Mouse (Mus musculus) MEL (cell line): ENCODE data around the gene Per1. TPM values are rescaled to one million over a fixed set of nuclear protein-coding genes. Genes with fewer than 3 reads are reported as not detected.

Experiments used
- DNase-seq: peaks from one replicate; pipeline ENCODE4 v3.0.0; 2011; ENCODE audit warnings: low read depth, low spot score
- H3K27ac ChIP-seq: 2 replicates; pipeline ENCODE4 v1.5.1; 2012; ENCODE audit warnings: low read depth, mild to moderate bottlenecking, control low read depth, low read length, moderate library complexity; ENCODE audit not compliant: control insufficient read depth
- H3K27me3 ChIP-seq, 2 experiments: fragments of 150-350 bp in 1 of 2; sonication (generic) in 1 of 2; 2 replicates each; pipeline ENCODE4 v1.6.1; 2012; ENCODE audit warnings: low read length in 2 of 2, mild to moderate bottlenecking in 2 of 2, improper control_type of control experiment in 1 of 2, moderate library complexity in 1 of 2; ENCODE audit not compliant: insufficient read depth in 2 of 2, control insufficient read depth in 1 of 2
- H3K36me3 ChIP-seq, 2 experiments: 2 replicates each; pipeline ENCODE4 v1.6.1; 2012 to 2014; ENCODE audit warnings: low read length in 2 of 2, improper control_type of control experiment in 1 of 2, inconsistent platforms in 1 of 2, mild to moderate bottlenecking in 1 of 2; ENCODE audit not compliant: insufficient read depth in 2 of 2, control insufficient read depth in 1 of 2
- H3K4me1 ChIP-seq, 2 experiments: fragments of 150-350 bp in 1 of 2; sonication (generic) in 1 of 2; 2 replicates each; pipeline ENCODE4 v1.6.1; 2012; ENCODE audit warnings: low read length in 2 of 2, improper control_type of control experiment in 1 of 2, mild to moderate bottlenecking in 1 of 2; ENCODE audit not compliant: insufficient read depth in 2 of 2, control insufficient read depth in 1 of 2
- H3K4me3 ChIP-seq, 2 experiments: fragments of 150-350 bp in 1 of 2; sonication (generic) in 1 of 2; 2 replicates each; pipeline ENCODE4 v1.5.1; 2012; ENCODE audit warnings: low read depth in 2 of 2, low read length in 2 of 2, mild to moderate bottlenecking in 2 of 2, moderate library complexity in 2 of 2, control low read depth in 1 of 2, improper control_type of control experiment in 1 of 2; ENCODE audit not compliant: control insufficient read depth in 1 of 2, insufficient read depth in 1 of 2
- H3K79me2 ChIP-seq: 2 replicates; pipeline ENCODE4 v1.6.1; 2012; ENCODE audit warnings: mild to moderate bottlenecking, low read length, moderate library complexity; ENCODE audit not compliant: control insufficient read depth, poor library complexity, insufficient read depth
- H3K9ac ChIP-seq: 2 replicates; pipeline ENCODE4 v1.6.1; 2012; ENCODE audit warnings: low read depth, mild to moderate bottlenecking, control low read depth, low read length, moderate library complexity; ENCODE audit not compliant: control insufficient read depth, poor library complexity, severe bottlenecking
- H3K9me3 ChIP-seq: fragments of 150-350 bp; sonication (generic); replicated peaks from 2 replicates; pipeline ENCODE4 v1.6.1; 2012; ENCODE audit warnings: mild to moderate bottlenecking, low read length, improper control_type of control experiment, moderate library complexity; ENCODE audit not compliant: insufficient read depth
- BHLHE40 ChIP-seq: IDR thresholded peaks from 2 replicates; pipeline ENCODE4 v1.6.1; 2012; ENCODE audit warnings: low read depth, mild to moderate bottlenecking, inconsistent platforms, low read length, improper control_type of control experiment, borderline replicate concordance
- CHD1 ChIP-seq: IDR thresholded peaks from 2 replicates; pipeline ENCODE4 v1.6.1; 2012; ENCODE audit warnings: low read depth, mild to moderate bottlenecking, inconsistent platforms, low read length, improper control_type of control experiment
- CHD2 ChIP-seq: IDR thresholded peaks from 2 replicates; pipeline ENCODE4 v1.6.1; 2011; ENCODE audit warnings: low read length, improper control_type of control experiment
- CTCF ChIP-seq, 3 experiments: IDR thresholded peaks in 2 of 3; conservative IDR thresholded peaks in 1 of 3; 2 replicates each; pipeline ENCODE4 v1.5.1; 2011 to 2012; ENCODE audit warnings: low read length in 3 of 3, low read depth in 2 of 3, mild to moderate bottlenecking in 2 of 3, improper control_type of control experiment in 1 of 3, inconsistent platforms in 1 of 3, mixed read lengths in 1 of 3, moderate library complexity in 1 of 3; ENCODE audit not compliant: control insufficient read depth in 1 of 3, insufficient read depth in 1 of 3, poor library complexity in 1 of 3, severe bottlenecking in 1 of 3
- E2F4 ChIP-seq: IDR thresholded peaks from 2 replicates; pipeline ENCODE4 v1.6.1; 2011; ENCODE audit warnings: low read depth, low read length, improper control_type of control experiment, borderline replicate concordance
- ELF1 ChIP-seq: IDR thresholded peaks from 2 replicates; pipeline ENCODE4 v1.6.1; 2014; ENCODE audit warnings: low read depth, mild to moderate bottlenecking, inconsistent platforms, low read length, improper control_type of control experiment, moderate library complexity
- EP300 ChIP-seq, 2 experiments: IDR thresholded peaks; 2 replicates each; pipeline ENCODE4 v1.6.1; 2011; ENCODE audit warnings: improper control_type of control experiment in 2 of 2, low read length in 2 of 2, low read depth in 1 of 2, mild to moderate bottlenecking in 1 of 2
- GABPA ChIP-seq: IDR thresholded peaks from 2 replicates; pipeline ENCODE4 v1.6.1; 2012; ENCODE audit warnings: low read depth, mild to moderate bottlenecking, inconsistent platforms, low read length, improper control_type of control experiment, moderate library complexity
- GATA1 ChIP-seq: IDR thresholded peaks from 2 replicates; pipeline ENCODE4 v1.6.1; 2011; ENCODE audit warnings: low read depth, low read length, improper control_type of control experiment
- HCFC1 ChIP-seq: IDR thresholded peaks from 2 replicates; pipeline ENCODE4 v1.6.1; 2012; ENCODE audit warnings: low read depth, mild to moderate bottlenecking, inconsistent platforms, low read length, improper control_type of control experiment, moderate library complexity
- JUND ChIP-seq: IDR thresholded peaks from 2 replicates; pipeline ENCODE4 v1.6.1; 2011; ENCODE audit warnings: low read depth, mild to moderate bottlenecking, improper control_type of control experiment, low read length
- KAT2A ChIP-seq: conservative IDR thresholded peaks from 2 replicates; pipeline ENCODE4 v1.6.1; 2012; ENCODE audit warnings: low read depth, low read length, improper control_type of control experiment, inconsistent platforms
- MAFK ChIP-seq: IDR thresholded peaks from 2 replicates; pipeline ENCODE4 v1.6.1; 2011; ENCODE audit warnings: low read depth, mild to moderate bottlenecking, low read length, improper control_type of control experiment, borderline replicate concordance
- MAX ChIP-seq: IDR thresholded peaks from 2 replicates; pipeline ENCODE4 v1.6.1; 2011; ENCODE audit warnings: low read length, improper control_type of control experiment
- MAZ ChIP-seq: IDR thresholded peaks from 2 replicates; pipeline ENCODE4 v1.6.1; 2012; ENCODE audit warnings: low read depth, mild to moderate bottlenecking, inconsistent platforms, low read length, improper control_type of control experiment
- MEF2A ChIP-seq: IDR thresholded peaks from 2 replicates; pipeline ENCODE4 v1.6.1; 2014; ENCODE audit warnings: low read depth, mild to moderate bottlenecking, inconsistent platforms, low read length, improper control_type of control experiment; ENCODE audit not compliant: poor library complexity, insufficient replicate concordance, severe bottlenecking; ENCODE audit errors: extremely low read depth
- MXI1 ChIP-seq: IDR thresholded peaks from 2 replicates; pipeline ENCODE4 v1.6.1; 2011; ENCODE audit warnings: mild to moderate bottlenecking, low read depth, low read length, improper control_type of control experiment
- MYC ChIP-seq: IDR thresholded peaks from 2 replicates; pipeline ENCODE4 v1.6.1; 2011; ENCODE audit warnings: low read depth, mild to moderate bottlenecking, low read length, improper control_type of control experiment, moderate library complexity
- NRF1 ChIP-seq: IDR thresholded peaks from 2 replicates; pipeline ENCODE4 v1.6.1; 2014; ENCODE audit warnings: low read depth, mild to moderate bottlenecking, inconsistent platforms, low read length, improper control_type of control experiment, moderate library complexity; ENCODE audit not compliant: poor library complexity, insufficient read depth, severe bottlenecking
- POLR2A ChIP-seq, 2 experiments: IDR thresholded peaks; 2 replicates each; pipeline ENCODE4 v1.6.1; 2011 to 2012; ENCODE audit warnings: low read length in 2 of 2, mild to moderate bottlenecking in 2 of 2, control low read depth in 1 of 2, improper control_type of control experiment in 1 of 2, low read depth in 1 of 2, moderate library complexity in 1 of 2; ENCODE audit not compliant: control insufficient read depth in 1 of 2, insufficient read depth in 1 of 2, poor library complexity in 1 of 2
- POLR2AphosphoS2 ChIP-seq: IDR thresholded peaks from 2 replicates; pipeline ENCODE4 v1.6.1; 2011; ENCODE audit warnings: low read length, improper control_type of control experiment
- POLR2AphosphoS5 ChIP-seq: IDR thresholded peaks from 2 replicates; pipeline ENCODE4 v1.6.1; 2012; ENCODE audit warnings: low read depth, borderline replicate concordance, mild to moderate bottlenecking, inconsistent platforms, low read length, moderate library complexity, mixed read lengths
- RAD21 ChIP-seq: IDR thresholded peaks from 2 replicates; pipeline ENCODE4 v1.6.1; 2011; ENCODE audit warnings: mild to moderate bottlenecking, low read depth, low read length, improper control_type of control experiment
- RCOR1 ChIP-seq: IDR thresholded peaks from 2 replicates; pipeline ENCODE4 v1.6.1; 2012; ENCODE audit warnings: low read depth, mild to moderate bottlenecking, inconsistent platforms, low read length, improper control_type of control experiment
- SIN3A ChIP-seq: IDR thresholded peaks from 2 replicates; pipeline ENCODE4 v1.6.1; 2012; ENCODE audit warnings: low read length, improper control_type of control experiment, inconsistent platforms
- SMC3 ChIP-seq: IDR thresholded peaks from 2 replicates; pipeline ENCODE4 v1.6.1; 2011; ENCODE audit warnings: low read depth, low read length, improper control_type of control experiment
- TAL1 ChIP-seq: IDR thresholded peaks from 2 replicates; pipeline ENCODE4 v1.6.1; 2012; ENCODE audit warnings: mild to moderate bottlenecking, inconsistent platforms, low read length, moderate library complexity, mixed read lengths
- TBP ChIP-seq: IDR thresholded peaks from 2 replicates; pipeline ENCODE4 v1.8.0; 2011; ENCODE audit warnings: low read depth, low read length, improper control_type of control experiment
- TCF12 ChIP-seq: IDR thresholded peaks from 2 replicates; pipeline ENCODE4 v1.6.1; 2014; ENCODE audit warnings: low read depth, mild to moderate bottlenecking, inconsistent platforms, low read length, improper control_type of control experiment, moderate library complexity
- UBTF ChIP-seq: IDR thresholded peaks from 2 replicates; pipeline ENCODE4 v1.6.1; 2012; ENCODE audit warnings: low read depth, mild to moderate bottlenecking, inconsistent platforms, low read length, improper control_type of control experiment, moderate library complexity, borderline replicate concordance; ENCODE audit not compliant: insufficient read depth
- USF1 ChIP-seq: IDR thresholded peaks from 2 replicates; pipeline ENCODE4 v1.6.1; 2014; ENCODE audit warnings: low read depth, mild to moderate bottlenecking, inconsistent platforms, low read length, improper control_type of control experiment, moderate library complexity
- USF2 ChIP-seq, 2 experiments: IDR thresholded peaks; 2 replicates each; pipeline ENCODE4 v1.6.1; 2011 to 2012; ENCODE audit warnings: improper control_type of control experiment in 2 of 2, low read length in 2 of 2, borderline replicate concordance in 1 of 2, inconsistent platforms in 1 of 2, low read depth in 1 of 2, mild to moderate bottlenecking in 1 of 2; ENCODE audit not compliant: insufficient read depth in 1 of 2
- ZC3H11A ChIP-seq: IDR thresholded peaks from 2 replicates; pipeline ENCODE4 v1.6.1; 2012; ENCODE audit warnings: low read depth, mild to moderate bottlenecking, inconsistent platforms, low read length, improper control_type of control experiment
- ZKSCAN1 ChIP-seq: IDR thresholded peaks from 2 replicates; pipeline ENCODE4 v1.6.1; 2012; ENCODE audit warnings: low read depth, mild to moderate bottlenecking, inconsistent platforms, low read length, improper control_type of control experiment, moderate library complexity
- ZMIZ1 ChIP-seq: IDR thresholded peaks from 2 replicates; pipeline ENCODE4 v1.6.1; 2012; ENCODE audit warnings: low read depth, mild to moderate bottlenecking, inconsistent platforms, low read length, improper control_type of control experiment, moderate library complexity
- ZNF384 ChIP-seq: IDR thresholded peaks from 2 replicates; pipeline ENCODE4 v1.6.1; 2012; ENCODE audit warnings: low read depth, mild to moderate bottlenecking, inconsistent platforms, low read length, improper control_type of control experiment
- polyA plus RNA-seq, 2 experiments: library from polyadenylated mRNA; stranded (reverse) in 1 of 2; unstranded in 1 of 2; fragments of >175 nt in 1 of 2; fragments of >200 nt in 1 of 2; gene quantifications; 2 replicates each; pipeline versions ENCODE4 v1.2.1 to v1.2.4; 2012; ENCODE audit warnings: low replicate concordance in 2 of 2, low read depth in 1 of 2; ENCODE audit not compliant: insufficient read length in 2 of 2, insufficient read depth in 1 of 2, missing spikeins in 1 of 2
- total RNA-seq: library from RNA; depleted of rRNA; stranded (reverse); fragments of 300-350 nt; gene quantifications from 2 replicates; pipeline ENCODE4 v1.2.3, GENCODE M21; 2012

The Per1 gene
- total and polyA plus RNA-seq, 3 experiments = 4.5 to 34.9 TPM; not detected in 1

DNA sequence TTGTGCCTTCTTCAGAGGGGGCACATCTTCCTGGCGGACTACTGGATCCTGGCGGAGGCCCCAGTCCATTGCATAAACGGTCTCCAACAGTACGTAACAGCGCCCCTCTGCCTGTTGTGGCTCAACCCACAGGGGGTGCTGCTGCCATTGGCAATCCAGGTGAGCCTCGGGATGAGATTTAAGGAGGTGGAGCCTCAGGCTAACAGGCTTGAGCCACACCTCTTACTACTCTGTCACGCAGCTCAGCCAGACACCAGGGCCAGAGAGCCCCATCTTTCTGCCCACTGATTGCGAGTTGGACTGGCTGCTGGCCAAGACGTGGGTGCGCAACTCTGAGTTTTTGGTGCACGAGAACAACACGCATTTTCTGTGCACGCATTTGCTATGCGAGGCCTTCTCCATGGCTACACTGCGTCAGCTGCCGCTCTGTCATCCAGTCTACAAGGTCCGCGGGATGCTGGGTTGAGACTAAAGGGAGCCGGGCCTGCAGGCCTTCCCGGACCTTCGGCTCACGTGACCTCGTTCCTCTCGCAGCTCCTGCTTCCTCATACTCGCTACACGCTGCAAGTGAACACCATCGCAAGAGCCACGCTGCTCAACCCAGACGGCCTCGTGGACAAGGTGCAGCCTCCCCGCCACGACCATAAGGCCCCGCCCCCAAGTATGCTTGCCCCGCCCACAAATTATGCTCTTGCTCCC is 39.1 kb downstream of the Per1 start:
- peak; percentile 71 for DNase-seq
- Histone ChIP-seq H3K9me3 (no peaks in the 10 kb centered on the region), H3K36me3 (no peaks in the 10 kb centered on the region), H3K4me3 (peak overlapping the region; percentile 32 to 45), H3K9ac (peak overlapping the region; percentile 15; the same call in 1 of the 2 replicates), H3K4me1 (peaks cover 2 to 17% of the 10 kb centered on the region in 2 experiments; a peak in 3 of 4 replicates), H3K79me2 (no peaks in the 10 kb centered on the region), H3K27ac (no peak overlapping the region), H3K27me3 (peaks cover 7 to 23% of the 10 kb centered on the region in 2 experiments)
- peak; percentile 83; the same call in 1 of the 2 replicates for TF ChIP-seq BHLHE40
- TF ChIP-seq RCOR1 = no peak
- TF ChIP-seq JUND = no peak
- TF ChIP-seq TCF12 = no peak
- TF ChIP-seq GATA1 = no peak
- no peak for TF ChIP-seq MAZ
- peak in 2 of 3 experiments; percentile 28 to 32; a peak in 3 of 6 replicates for TF ChIP-seq CTCF (IDR thresholded peaks at IDR 0.05 in 2 of 3, conservative IDR thresholded peaks at IDR 0.05 in 1 of 3; ENCODE audit: control insufficient read depth in 1 of 3, insufficient read depth in 1 of 3, low read depth in 2 of 3, low read length in 3 of 3, poor library complexity in 1 of 3, severe bottlenecking in 1 of 3)
- no peak for TF ChIP-seq POLR2A (IDR thresholded peaks at IDR 0.05; ENCODE audit: control insufficient read depth in 1 of 2, insufficient read depth in 1 of 2, low read depth in 1 of 2, low read length in 2 of 2, poor library complexity in 1 of 2)
- no peak for TF ChIP-seq ZMIZ1
- no peak for TF ChIP-seq UBTF
- TF ChIP-seq USF1 = peak; percentile 91
- TF ChIP-seq POLR2AphosphoS5 = no peak
- no peak for TF ChIP-seq MAFK
- TF ChIP-seq MXI1 = no peak; the same call in 1 of the 2 replicates
- no peak for TF ChIP-seq KAT2A
- no peak for TF ChIP-seq NRF1
- TF ChIP-seq MAX = peak; percentile 79
- TF ChIP-seq EP300 (IDR thresholded peaks at IDR 0.05; ENCODE audit: low read depth in 1 of 2, low read length in 2 of 2) = no peak
- no peak for TF ChIP-seq ZC3H11A
- no peak for TF ChIP-seq E2F4
- no peak for TF ChIP-seq POLR2AphosphoS2
- no peak for TF ChIP-seq TBP
- no peak for TF ChIP-seq HCFC1
- no peak for TF ChIP-seq SMC3
- no peak for TF ChIP-seq MEF2A
- no peak for TF ChIP-seq ZKSCAN1
- no peak for TF ChIP-seq ELF1
- TF ChIP-seq MYC = peak; percentile 57; the same call in 1 of the 2 replicates
- TF ChIP-seq CHD2 = no peak
- no peak for TF ChIP-seq CHD1
- no peak for TF ChIP-seq USF2 (IDR thresholded peaks at IDR 0.05; ENCODE audit: borderline replicate concordance in 1 of 2, insufficient read depth in 1 of 2, low read depth in 1 of 2, low read length in 2 of 2)
- no peak; the same call in 1 of the 2 replicates for TF ChIP-seq RAD21
- TF ChIP-seq GABPA = no peak
- peak; percentile 26; the same call in 1 of the 2 replicates for TF ChIP-seq SIN3A
- no peak for TF ChIP-seq TAL1
- TF ChIP-seq ZNF384 = no peak
